In genomic region chr7:19589917-19590316, GRCm38 (mm10) we compare ENCODE assay signal across 8 mouse cellular contexts. TPM values are rescaled to one million over a fixed set of nuclear protein-coding genes. Genes with fewer than 3 reads are reported as not detected.
DNase-seq lines count a peak whose midpoint lies in the region; ATAC-seq and TF ChIP-seq lines count a peak whose summit lies in the region.

No protein-coding gene starts in this region.

- peak overlapping the region; percentile 62 for H3K27ac ChIP-seq in left cerebral cortex, adult 2 months

- H3K4me3 ChIP-seq in left cerebral cortex, adult 2 months: no peak overlapping the region

- TF ChIP-seq CTCF in left cerebral cortex, adult 2 months (IDR thresholded peaks at IDR 0.05): peak; percentile 89

- peak; percentile 68 to 85 for DNase-seq in heart, adult 18-20 months
- no peak for DNase-seq in heart, postnatal 25 days (ENCODE audit: low spot score)
- DNase-seq in cerebellum, adult 9-11 months: peak; percentile 90
- peak; percentile 63 to 64 for DNase-seq in frontal cortex, postnatal 10 days (ENCODE audit: low spot score in 2 of 2)
- peak; percentile 67 to 68 for DNase-seq in left cerebral cortex, adult 2 months (ENCODE audit: extremely low spot score in 1 of 2, low spot score in 2 of 2)
- peak; percentile 72 for DNase-seq in right cerebral cortex, postnatal 4 days

- ATAC-seq in inflammation-experienced regulatory T-cells, adult 6 months: peak; percentile 68
- ATAC-seq in megakaryocyte progenitor cell, adult 5-6 weeks (replicated peaks; ENCODE audit: poor library complexity): peak; percentile 82

- intact Hi-C loops in heart, postnatal 25 days (cut with DNase I): no loop called here
- intact Hi-C loops in left cerebral cortex, adult 2 months (cut with DNase I): loop anchor here (2.0 kb wide), 1 partner anchor 29 kb away; no protein-coding TSS in a partner anchor

RNA-seq across cellular contexts. Expression of gene Gemin7, which starts 12.5 kb away (rescaled TPM):
- 10 to 100 TPM; 52.1 to 55.0 TPM for total RNA-seq in heart, adult 18-20 months (2021)
- total RNA-seq in heart, postnatal 25 days (2021): 10 to 100 TPM; 44.6 to 45.6 TPM
- 100 to 1,000 TPM in 1 of 3 experiments, 10 to 100 TPM in 2; 77.6 to 107 (median 89.0) TPM for polyA plus RNA-seq in inflammation-experienced regulatory T-cells, adult 6 months (2017; shearing (Covaris generic))
- 10 to 100 TPM; 50.1 to 50.8 TPM for total RNA-seq in left cerebral cortex, adult 2 months (2021)
- 65.5 and 73.4 TPM in 2 replicates for total RNA-seq in megakaryocyte progenitor cell, adult 5-6 weeks (2015)
- total RNA-seq in megakaryocyte progenitor cell, adult 5-6 weeks (2017): 33.5 and 36.9 TPM in 2 replicates

RNA-seq across cellular contexts. Expression of gene Zfp296, which starts 12.8 kb away (rescaled TPM):
- total RNA-seq in heart, adult 18-20 months (2021): under 1 TPM; 0.35 to 0.49 TPM
- total RNA-seq in heart, postnatal 25 days (2021): under 1 TPM; 0.28 to 0.49 TPM
- 1 to 10 TPM in 2 of 3 experiments, under 1 TPM in 1; 0.87 to 2.3 (median 2.0) TPM for polyA plus RNA-seq in inflammation-experienced regulatory T-cells, adult 6 months (2017; shearing (Covaris generic))
- total RNA-seq in left cerebral cortex, adult 2 months (2021): 1 to 10 TPM; 1.5 to 2.0 TPM
- total RNA-seq in megakaryocyte progenitor cell, adult 5-6 weeks (2015): 5.9 and 6.8 TPM in 2 replicates
- total RNA-seq in megakaryocyte progenitor cell, adult 5-6 weeks (2017): 2.8 and 4.4 TPM in 2 replicates

RNA-seq across cellular contexts. Expression of gene Clasrp, which starts 14.4 kb away (rescaled TPM):
- 10 to 100 TPM; 10.5 to 15.6 TPM for total RNA-seq in heart, adult 18-20 months (2021)
- 10 to 100 TPM; 14.5 to 20.5 TPM for total RNA-seq in heart, postnatal 25 days (2021)
- polyA plus RNA-seq in inflammation-experienced regulatory T-cells, adult 6 months (2017; shearing (Covaris generic)): 10 to 100 TPM in 1 of 3 experiments, 1 to 10 TPM in 2; 8.1 to 10.8 (median 9.8) TPM
- total RNA-seq in left cerebral cortex, adult 2 months (2021): 10 to 100 TPM; 92.7 to 98.3 TPM
- 9.6 and 11.7 TPM in 2 replicates for total RNA-seq in megakaryocyte progenitor cell, adult 5-6 weeks (2015)
- 30.2 and 32.6 TPM in 2 replicates for total RNA-seq in megakaryocyte progenitor cell, adult 5-6 weeks (2017)

RNA-seq across cellular contexts. Expression of gene Ppp1r37, which starts 27.0 kb away (rescaled TPM):
- 10 to 100 TPM; 61.1 to 63.1 TPM for total RNA-seq in heart, adult 18-20 months (2021)
- 10 to 100 TPM; 48.0 to 52.3 TPM for total RNA-seq in heart, postnatal 25 days (2021)
- polyA plus RNA-seq in inflammation-experienced regulatory T-cells, adult 6 months (2017; shearing (Covaris generic)): 1 to 10 TPM; 2.5 to 5.3 (median 2.8) TPM
- total RNA-seq in left cerebral cortex, adult 2 months (2021): 100 to 1,000 TPM; 148 to 150 TPM
- total RNA-seq in megakaryocyte progenitor cell, adult 5-6 weeks (2015): 11.0 and 11.7 TPM in 2 replicates
- total RNA-seq in megakaryocyte progenitor cell, adult 5-6 weeks (2017): 13.4 and 18.1 TPM in 2 replicates

RNA-seq across cellular contexts. Expression of gene Relb, which starts 39.3 kb away (rescaled TPM):
- 1 to 10 TPM; 9.0 to 9.2 TPM for total RNA-seq in heart, adult 18-20 months (2021)
- total RNA-seq in heart, postnatal 25 days (2021): 1 to 10 TPM; 7.3 to 7.6 TPM
- polyA plus RNA-seq in inflammation-experienced regulatory T-cells, adult 6 months (2017; shearing (Covaris generic)): 10 to 100 TPM; 11.2 to 18.9 (median 17.4) TPM
- total RNA-seq in left cerebral cortex, adult 2 months (2021): 1 to 10 TPM; 7.2 to 7.7 TPM
- 0.22 TPM in 1 of 2 replicates, not detected in the other for total RNA-seq in megakaryocyte progenitor cell, adult 5-6 weeks (2015)
- 0.74 and 2.5 TPM in 2 replicates for total RNA-seq in megakaryocyte progenitor cell, adult 5-6 weeks (2017)
